Mouse (Mus musculus) right cerebral cortex, postnatal 36 days (tissue): Measurements from ENCODE around the gene Cel.

Experiments used
- DNase-seq, 2 experiments: peaks; one replicate each; pipeline ENCODE4 v3.0.0; 2022; ENCODE audit warnings: low spot score in 2 of 2, mixed read lengths in 1 of 2

Cel gene

GRCm38 (mm10) chr2:28521571-28522151, 41.5 kb downstream of the Cel start:
- peak; percentile 69 to 83 for DNase-seq

GRCm38 (mm10) chr2:28520581-28520980, 42.6 kb downstream of the Cel start:
- DNase-seq = no peak

GRCm38 (mm10) chr2:28518231-28518630, 45.0 kb downstream of the Cel start:
- peak; percentile 78 to 83 for DNase-seq

- DNase-seq = no peak
Observed at GRCm38 (mm10) chr2:28517206-28517909, 45.8 kb downstream of the Cel start.

- peak in 1 of 2 experiments; percentile 77 for DNase-seq
Observed at GRCm38 (mm10) chr2:28514489-28514888, 48.7 kb downstream of the Cel start.

- no peak for DNase-seq
Observed at GRCm38 (mm10) chr2:28513431-28514370, 49.5 kb downstream of the Cel start.

GRCm38 (mm10) chr2:28512798-28513401, 50.3 kb downstream of the Cel start, which contains the start of gene Ralgds:
Gene Ralgds, plus strand, starts transcription at chr2:28513125.
- no peak for DNase-seq

GRCm38 (mm10) chr2:28511600-28511999, 51.6 kb downstream of the Cel start:
- DNase-seq = peak in 1 of 2 experiments; percentile 0

GRCm38 (mm10) chr2:28506291-28506690, 56.9 kb downstream of the Cel start:
- DNase-seq = no peak

- DNase-seq = no peak
Observed at GRCm38 (mm10) chr2:28505795-28506194, 57.4 kb downstream of the Cel start, which contains the start of gene Gm10134. Gene Gm10134, plus strand, starts transcription at chr2:28506095.
